In the genomic region with DNA sequence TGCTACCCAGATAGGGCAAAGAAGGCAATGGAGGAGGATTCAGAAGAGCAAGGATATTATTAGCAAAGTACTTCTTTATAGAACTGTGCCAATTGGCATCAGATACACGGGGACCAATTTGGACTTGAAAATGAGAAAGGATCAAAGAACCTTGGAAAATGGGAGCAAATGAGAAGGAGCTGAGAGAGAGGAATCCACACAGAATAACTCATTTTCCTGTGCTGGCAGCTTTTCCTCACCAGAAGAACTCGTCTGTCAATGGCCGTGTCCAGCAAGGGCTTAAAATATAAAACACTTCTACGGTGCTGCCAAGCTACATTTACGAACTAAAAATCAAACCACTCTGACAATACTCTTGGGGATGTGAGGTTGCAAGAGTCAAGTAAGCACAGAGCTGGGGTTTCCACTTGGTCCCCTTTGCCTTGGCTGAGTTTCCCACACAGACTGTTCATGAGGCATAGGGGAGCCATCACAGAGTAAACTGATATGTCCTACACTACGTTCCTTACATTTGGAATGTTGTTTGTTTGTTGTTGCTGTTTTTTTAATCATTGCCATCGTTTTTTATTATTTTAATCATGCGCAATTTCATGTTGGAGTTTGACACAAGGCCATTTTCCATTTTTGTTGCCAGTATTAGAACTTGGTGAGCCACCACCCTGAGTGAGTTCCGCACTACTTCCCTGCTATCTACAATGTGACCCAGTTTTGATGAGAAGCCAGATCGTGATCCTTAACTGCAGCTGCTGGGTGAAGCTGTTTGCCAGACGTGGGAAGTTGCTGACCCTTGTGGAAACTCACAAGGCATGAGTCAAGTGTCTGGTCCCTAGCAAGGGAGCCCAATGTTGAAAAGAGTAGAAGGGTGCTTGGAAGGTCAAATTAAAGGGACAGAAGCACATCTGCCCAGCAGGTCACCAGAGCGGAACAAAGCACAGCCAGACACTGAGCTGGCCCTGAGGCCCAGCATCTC, we compare ENCODE assay signal across 21 mouse cellular contexts.
DNase-seq lines count a peak whose midpoint lies in the region; ATAC-seq lines count a peak whose summit lies in the region.
"Had no signal": no experiment of that assay in that cellular context is flagged by ENCODE, and none has a peak within 500 bp of the region (broad histone marks: within the 10 kb centered on the region; RNA-seq: fewer than 3 reads in every experiment).

No protein-coding gene starts in this region.

- no peaks in the 10 kb centered on the region for H3K36me3 ChIP-seq in embryonic facial prominence, embryonic 13.5 days
- H3K36me3 ChIP-seq in embryonic facial prominence, embryonic 10.5 days (replicated peaks): no peaks in the 10 kb centered on the region
- no peaks in the 10 kb centered on the region for H3K36me3 ChIP-seq in midbrain, embryonic 11.5 days (ENCODE audit: control insufficient read depth, insufficient read depth, low read length)
- H3K36me3 ChIP-seq in midbrain, embryonic 15.5 days (replicated peaks): no peaks in the 10 kb centered on the region
- H3K36me3 ChIP-seq: hindbrain, embryonic 10.5 days; liver, embryonic 13.5 days had no signal

- no peak for ATAC-seq in embryonic facial prominence, embryonic 13.5 days (ENCODE audit: insufficient number of reproducible peaks, insufficient read depth, low FRiP score, low TSS enrichment, low read depth)
- ATAC-seq in midbrain, embryonic 11.5 days (ENCODE audit: low FRiP score): no peak
- no peak for ATAC-seq in midbrain, embryonic 15.5 days (replicated peaks)
- ATAC-seq in inflammation-experienced regulatory T-cells, adult 6 months: no peak
- ATAC-seq: activated CD4-positive, CD25-positive, alpha-beta regulatory T cell, adult 4 months; forebrain, embryonic 13.5 days; midbrain, embryonic 16.5 days had no signal

- no peak for DNase-seq in embryonic facial prominence, embryonic 10.5 days (ENCODE audit: low spot score)
- peak; percentile 72 for DNase-seq in midbrain, embryonic 11.5 days (ENCODE audit: low spot score, missing footprints)
- peak; percentile 32 for DNase-seq in gastrocnemius, postnatal 10 days
- no peak for DNase-seq in right cerebral cortex, postnatal 4 days
- no peak for DNase-seq in thymus, postnatal 10 days (ENCODE audit: low spot score in 2 of 2)
- DNase-seq: adrenal gland, postnatal 36 days; cerebellum, adult 2 months; cerebellum, postnatal 36 days; kidney, adult 8-10 months; kidney, postnatal 14 days; liver, embryonic 13.5 days; lung, embryonic 14.5 days; thymus, postnatal 14 days had no signal

- H3K9ac ChIP-seq in embryonic facial prominence, embryonic 13.5 days: no peak overlapping the region
- no peak overlapping the region for H3K9ac ChIP-seq in midbrain, embryonic 11.5 days (ENCODE audit: low read length)
- H3K9ac ChIP-seq in midbrain, embryonic 15.5 days: no peak overlapping the region
- H3K9ac ChIP-seq: forebrain, embryonic 13.5 days; liver, embryonic 13.5 days; lung, embryonic 14.5 days had no signal

- H3K4me2 ChIP-seq in embryonic facial prominence, embryonic 13.5 days: no peak overlapping the region
- no peak overlapping the region for H3K4me2 ChIP-seq in midbrain, embryonic 11.5 days
- H3K4me2 ChIP-seq in midbrain, embryonic 15.5 days: no peak overlapping the region
- H3K4me2 ChIP-seq: forebrain, embryonic 13.5 days; liver, embryonic 13.5 days; lung, embryonic 14.5 days had no signal

- no peak overlapping the region for H3K4me3 ChIP-seq in embryonic facial prominence, embryonic 13.5 days
- no peak overlapping the region for H3K4me3 ChIP-seq in embryonic facial prominence, embryonic 10.5 days
- H3K4me3 ChIP-seq in midbrain, embryonic 11.5 days (ENCODE audit: low read depth, low read length): no peak overlapping the region
- no peak overlapping the region for H3K4me3 ChIP-seq in midbrain, embryonic 15.5 days
- H3K4me3 ChIP-seq: erythroblast, embryonic 14.5 days; forebrain, embryonic 13.5 days; hindbrain, embryonic 10.5 days; liver, embryonic 13.5 days had no signal

- H3K27me3 ChIP-seq in embryonic facial prominence, embryonic 13.5 days: no peaks in the 10 kb centered on the region
- H3K27me3 ChIP-seq in embryonic facial prominence, embryonic 10.5 days (replicated peaks; ENCODE audit: low read depth, poor library complexity, severe bottlenecking): no peaks in the 10 kb centered on the region
- H3K27me3 ChIP-seq in midbrain, embryonic 11.5 days (ENCODE audit: control insufficient read depth, insufficient read depth, low read length): no peaks in the 10 kb centered on the region
- H3K27me3 ChIP-seq in midbrain, embryonic 15.5 days (replicated peaks): no peaks in the 10 kb centered on the region
- H3K27me3 ChIP-seq: forebrain, embryonic 13.5 days; liver, embryonic 13.5 days had no signal

- WGBS in embryonic facial prominence, embryonic 13.5 days: 58% methylated on average over 12 of the region's 12 CpGs
- WGBS in embryonic facial prominence, embryonic 10.5 days: 77% methylated on average over 12 of the region's 12 CpGs
- 83% methylated on average over 12 of the region's 12 CpGs for WGBS in midbrain, embryonic 11.5 days
- 76% methylated on average over 12 of the region's 12 CpGs for WGBS in midbrain, embryonic 15.5 days

- peak overlapping the region; percentile 36; the same call in 1 of the 2 replicates for H3K27ac ChIP-seq in embryonic facial prominence, embryonic 13.5 days
- no peak overlapping the region for H3K27ac ChIP-seq in embryonic facial prominence, embryonic 10.5 days (replicated peaks)
- no peak overlapping the region for H3K27ac ChIP-seq in midbrain, embryonic 11.5 days (ENCODE audit: low read depth, low read length)
- no peak overlapping the region for H3K27ac ChIP-seq in midbrain, embryonic 15.5 days
- H3K27ac ChIP-seq: forebrain, embryonic 13.5 days; hindbrain, embryonic 10.5 days; liver, embryonic 13.5 days had no signal

- peaks cover 26% of the 10 kb centered on the region for H3K4me1 ChIP-seq in embryonic facial prominence, embryonic 13.5 days
- H3K4me1 ChIP-seq in embryonic facial prominence, embryonic 10.5 days: peaks cover 19% of the 10 kb centered on the region
- peaks cover 7% of the 10 kb centered on the region for H3K4me1 ChIP-seq in midbrain, embryonic 11.5 days (ENCODE audit: control insufficient read depth, insufficient read depth, low read length)
- peaks cover 10% of the 10 kb centered on the region for H3K4me1 ChIP-seq in midbrain, embryonic 15.5 days
- H3K4me1 ChIP-seq: liver, embryonic 13.5 days had no signal

- no peaks in the 10 kb centered on the region for H3K9me3 ChIP-seq in embryonic facial prominence, embryonic 13.5 days
- H3K9me3 ChIP-seq in embryonic facial prominence, embryonic 10.5 days: no peaks in the 10 kb centered on the region
- H3K9me3 ChIP-seq in midbrain, embryonic 11.5 days (ENCODE audit: control insufficient read depth, low read length): no peaks in the 10 kb centered on the region
- no peaks in the 10 kb centered on the region for H3K9me3 ChIP-seq in midbrain, embryonic 15.5 days
- H3K9me3 ChIP-seq: forebrain, embryonic 13.5 days; hindbrain, embryonic 10.5 days; liver, embryonic 13.5 days had no signal

Comparison
In these comparisons a context has a peak if more than half of its experiments do, and no peak if none do; other contexts are left out.
1. DNase-seq: peak in midbrain, embryonic 11.5 days (single experiment) and gastrocnemius, postnatal 10 days (single experiment); none in embryonic facial prominence, embryonic 10.5 days (single experiment), right cerebral cortex, postnatal 4 days (single experiment) and thymus, postnatal 10 days (0 of 2).